Mouse (Mus musculus) adrenal gland, adult (tissue): ENCODE measurements at regions not wholly inside any gene's neighbourhood (a gene's known extent, or its start where the extent isn't known, plus 50 kb on each side); places are given as distances from the start of the nearest gene placed in this dataset.
"Not testable (repeated sequence)": the region's sequence is repeated elsewhere in the genome, so short reads cannot be mapped to it uniquely, and the experiment has no call there.

Experiments
- DNase-seq, 2 experiments: peaks; one replicate each; pipeline ENCODE4 v3.0.0; 2022 to 2023; ENCODE audit warnings: low spot score in 1 of 2; ENCODE audit not compliant: inconsistent age in 2 of 2

DNA sequence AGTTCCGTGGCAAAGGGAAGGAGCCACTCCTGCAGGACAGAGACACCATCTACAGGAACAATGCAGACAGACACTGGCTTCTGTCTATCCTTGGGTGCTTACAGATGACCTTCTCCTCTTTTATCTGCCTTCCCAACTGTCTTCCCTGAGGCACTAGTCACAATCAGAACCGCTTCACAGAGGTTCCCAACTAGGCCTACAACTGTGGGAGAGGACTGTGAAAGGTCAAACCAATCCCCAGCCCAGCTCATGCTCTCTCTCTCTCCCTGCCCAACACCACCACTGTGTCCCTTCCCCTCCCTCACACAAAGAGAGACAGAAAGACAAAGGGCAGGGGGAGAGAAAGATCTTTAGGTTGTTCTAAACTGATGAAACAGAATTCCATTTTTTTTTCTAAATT lies 61.3 kb downstream of the Tmem17 start:
- DNase-seq, result no peak

DNA sequence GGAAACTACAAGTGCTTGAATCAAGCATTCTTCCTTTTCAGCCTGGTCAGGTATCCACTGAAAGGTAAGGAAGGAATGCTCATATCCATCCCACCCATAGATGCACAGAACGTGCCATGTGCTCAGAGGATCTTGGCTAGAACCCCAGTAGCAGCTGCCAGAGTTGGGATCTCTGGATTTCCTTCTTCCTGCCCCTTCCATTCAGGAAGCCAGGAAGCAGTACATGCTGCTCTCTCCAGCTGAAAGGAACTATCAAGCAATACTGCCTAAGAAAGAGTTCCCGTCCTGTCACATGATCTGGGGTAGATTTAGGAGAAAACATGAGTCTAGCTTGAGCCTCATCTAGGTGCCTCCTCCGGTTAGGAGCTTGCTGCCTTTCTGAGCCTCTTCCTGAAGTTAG lies 61.9 kb downstream of the Tmem17 start:
- DNase-seq, result peak in 1 of 2 experiments; percentile 32

DNA sequence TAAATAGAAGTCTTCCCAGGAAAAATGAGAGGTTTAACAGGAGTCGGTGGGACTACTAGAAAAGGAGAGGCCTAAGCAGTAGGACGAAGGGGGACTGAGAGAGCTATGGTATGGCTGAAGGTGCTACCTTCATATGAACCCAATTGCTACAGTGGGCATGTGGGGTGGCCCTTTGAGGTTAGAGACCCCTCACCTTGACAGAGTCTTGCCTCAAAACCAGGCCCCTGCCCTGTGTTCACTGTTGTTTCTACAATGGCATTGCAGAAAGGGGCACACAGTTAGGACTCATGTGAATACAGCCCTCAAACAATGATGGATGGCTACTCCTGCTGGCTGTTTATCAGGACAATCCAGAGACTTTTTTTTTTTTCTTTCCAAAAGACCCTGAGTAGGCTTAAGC lies 62.6 kb downstream of the Tmem17 start:
- no peak for DNase-seq

DNA sequence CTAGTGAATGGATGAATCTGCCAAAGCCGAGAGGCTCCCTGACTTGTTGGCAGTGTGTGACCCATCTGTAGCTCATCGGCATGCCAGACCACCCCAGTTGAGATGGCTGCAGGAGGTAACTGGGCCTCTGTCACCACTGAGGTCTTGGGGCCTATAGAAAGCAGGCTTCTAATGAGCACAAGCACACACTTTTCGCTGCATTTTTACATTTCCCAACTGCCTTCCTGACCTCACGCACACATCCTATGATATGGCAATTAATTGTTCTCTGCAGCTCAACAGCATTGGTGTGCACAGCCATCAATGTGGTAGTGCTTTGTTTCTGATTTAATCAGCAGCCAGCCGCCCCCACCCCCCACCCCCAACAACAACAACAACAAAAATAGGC lies 72.2 kb downstream of the Tmem17 start:
- no peak for DNase-seq

DNA sequence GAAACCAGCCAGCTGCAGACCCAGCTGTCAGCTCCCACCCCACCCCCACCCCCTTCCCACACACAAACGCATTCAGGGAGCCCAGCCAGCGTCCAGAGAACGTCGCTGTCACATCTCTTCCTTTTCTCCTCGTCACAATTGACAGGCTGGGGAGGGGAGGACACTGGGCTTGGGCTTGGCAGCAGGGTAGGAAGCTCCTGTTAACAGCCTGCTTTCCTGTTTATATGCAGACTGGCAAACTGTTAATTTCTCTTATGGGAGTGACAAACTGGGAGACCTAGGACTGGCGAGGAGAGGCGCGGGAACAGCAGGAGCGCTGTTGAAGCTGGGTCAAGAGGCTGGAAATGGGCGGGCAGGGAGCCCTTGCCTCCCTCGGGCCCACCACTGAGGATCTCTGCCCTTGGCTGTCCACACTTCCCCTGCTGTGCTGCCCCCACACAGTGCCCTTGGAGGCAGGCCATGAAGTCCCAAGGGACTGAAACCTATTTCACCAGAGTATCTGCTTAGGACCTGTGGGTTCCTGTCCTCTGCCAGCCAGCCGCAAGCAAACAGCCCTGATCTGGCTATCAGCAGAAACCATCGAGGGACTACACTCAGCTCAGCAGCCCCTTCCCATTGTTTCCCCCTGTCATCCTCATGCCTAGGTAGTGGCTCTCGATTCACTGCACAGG lies 72.7 kb downstream of the Tmem17 start:
- peak; percentile 57 to 75 for DNase-seq

DNA sequence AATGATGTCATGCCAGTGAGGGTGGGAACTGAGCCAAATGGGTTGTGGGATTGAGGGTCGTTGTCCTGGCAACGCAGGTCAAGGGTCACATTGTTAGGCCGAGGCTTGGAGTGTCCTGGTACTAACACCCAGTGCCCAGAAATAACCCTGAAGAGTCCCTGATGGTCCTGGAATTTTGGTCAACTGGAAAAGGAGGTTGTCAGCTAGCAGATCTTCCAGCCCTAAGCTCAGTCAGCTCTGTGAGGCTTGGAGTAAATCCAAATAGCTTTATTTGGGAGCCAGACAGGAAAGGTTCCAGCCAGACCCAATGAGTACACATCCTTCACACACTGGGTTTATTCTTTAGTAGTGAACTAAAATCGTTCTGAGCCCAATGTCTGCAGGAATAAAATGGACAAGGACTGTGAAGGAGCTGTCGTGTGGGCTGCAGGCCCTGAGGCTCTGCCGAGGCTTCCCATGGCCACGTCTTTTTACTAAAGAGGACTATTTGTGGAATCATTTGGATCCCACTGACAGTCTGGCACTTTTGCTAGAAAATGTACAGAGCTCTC lies 75.9 kb downstream of the Tmem17 start:
- DNase-seq, result peak; percentile 15 to 62

DNA sequence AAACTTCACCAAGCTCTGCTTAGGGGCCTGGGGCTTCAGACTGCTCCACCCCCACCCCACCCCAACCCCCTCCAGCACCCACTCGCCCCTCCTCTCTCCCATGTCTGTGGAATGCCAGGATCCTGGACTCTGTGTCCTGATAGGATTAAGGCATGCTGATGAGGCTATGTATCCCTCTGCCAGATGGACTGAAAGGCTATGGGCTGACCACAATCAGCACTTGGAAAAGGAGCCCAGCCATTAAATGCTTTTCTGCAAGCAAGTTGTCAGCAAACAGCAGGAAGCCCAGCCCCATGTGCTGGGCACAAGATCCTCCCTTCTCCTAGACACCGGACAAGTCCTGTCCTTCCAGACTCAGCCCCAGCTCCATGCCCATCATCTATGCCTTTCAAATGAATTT lies 76.7 kb downstream of the Tmem17 start:
- no peak for DNase-seq

DNA sequence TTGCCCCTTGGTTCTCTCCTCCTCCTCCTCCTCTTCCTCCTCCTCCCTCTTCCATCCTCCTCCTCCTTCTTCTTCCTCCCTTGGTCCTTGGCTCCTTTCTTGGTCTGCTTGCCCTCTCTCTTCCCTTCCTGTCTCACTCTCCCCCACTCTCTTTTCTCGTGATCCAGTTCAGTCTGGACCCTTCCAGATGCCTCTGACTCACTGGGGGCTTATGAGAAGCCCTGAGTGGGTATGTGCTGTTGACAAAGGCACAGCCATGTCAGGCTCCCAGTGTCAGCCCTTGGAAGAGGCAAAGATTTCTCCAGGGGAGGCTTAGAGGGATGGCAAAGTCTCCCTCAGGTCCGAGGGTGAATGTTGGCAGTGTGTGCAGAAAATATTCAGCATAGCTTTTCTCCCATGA lies 78.0 kb downstream of the Tmem17 start:
- DNase-seq, result no peak

DNA sequence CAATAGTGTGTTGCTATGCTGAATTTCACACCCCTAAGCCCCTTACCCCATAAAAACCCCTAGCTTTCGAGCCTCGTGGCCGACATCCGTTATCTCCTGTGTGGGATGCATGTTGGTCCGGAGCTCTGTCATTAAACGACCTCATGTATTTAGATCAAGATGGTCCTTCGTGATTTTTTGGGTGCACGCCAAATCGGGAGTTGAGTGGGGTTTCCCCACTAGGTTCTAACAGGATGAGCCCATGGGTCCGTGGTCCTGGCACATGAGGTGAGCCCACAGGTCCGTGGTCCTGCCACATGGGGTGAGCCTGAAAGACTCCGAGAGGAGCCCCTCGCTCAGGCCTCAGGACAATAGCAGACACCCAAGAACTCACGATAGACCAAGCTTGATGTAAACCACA lies 79.2 kb downstream of the Tmem17 start:
- DNase-seq, result not testable (repeated sequence)

DNA sequence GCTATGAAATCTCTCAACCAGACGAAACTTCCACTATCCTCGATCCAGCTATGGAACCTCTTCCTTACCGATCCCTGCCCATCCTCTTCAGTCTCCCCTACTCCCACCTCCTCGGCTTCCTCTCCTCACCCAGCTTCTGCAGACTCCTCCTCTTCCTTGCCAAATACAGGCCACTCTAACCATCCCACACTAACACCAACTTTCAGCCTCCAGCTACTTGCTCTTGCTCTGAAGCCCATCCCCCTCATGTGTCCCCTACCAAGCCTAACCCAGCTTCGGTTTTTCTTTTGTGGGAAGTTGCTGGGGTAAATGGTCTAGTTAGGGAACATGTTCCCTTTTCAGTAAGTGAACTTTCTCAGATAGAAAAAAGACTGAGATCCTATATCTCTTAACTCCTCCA lies 80.8 kb downstream of the Tmem17 start:
- no peak for DNase-seq

DNA sequence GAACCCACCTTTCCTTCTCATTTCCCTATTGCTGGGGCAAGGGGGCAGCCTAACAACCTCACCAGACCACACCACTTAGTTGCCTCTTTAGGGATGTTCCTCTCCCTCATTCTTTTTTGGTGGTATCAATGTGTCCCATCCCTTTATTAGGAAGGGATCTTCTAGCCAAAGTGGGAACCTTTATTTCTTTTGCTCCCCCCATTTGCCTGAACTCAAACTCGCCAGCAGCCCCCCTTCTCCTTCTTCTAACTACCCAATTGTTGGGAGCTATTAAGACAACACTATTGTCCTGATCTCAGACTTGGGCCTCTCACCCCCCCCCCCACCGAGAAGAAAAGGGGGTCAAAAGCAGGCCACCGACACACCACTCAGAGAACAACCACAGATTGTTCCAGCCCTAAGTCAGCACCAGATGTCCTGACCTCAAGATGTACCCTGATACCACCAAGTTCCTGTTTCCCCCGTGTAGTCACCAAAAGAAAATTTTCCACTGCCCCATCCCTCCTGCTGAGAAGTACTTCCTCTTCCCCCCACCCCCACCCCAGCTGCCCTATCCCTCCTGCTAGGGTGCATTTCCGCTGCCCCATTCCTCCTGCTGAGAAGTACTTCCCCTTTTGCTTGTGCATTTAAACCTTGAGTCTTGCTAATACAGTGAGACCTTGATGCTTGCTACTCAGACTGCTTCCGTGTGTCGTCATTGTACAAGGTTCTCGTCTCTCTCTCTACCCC lies 84.4 kb downstream of the Tmem17 start:
- DNase-seq, result no peak

DNA sequence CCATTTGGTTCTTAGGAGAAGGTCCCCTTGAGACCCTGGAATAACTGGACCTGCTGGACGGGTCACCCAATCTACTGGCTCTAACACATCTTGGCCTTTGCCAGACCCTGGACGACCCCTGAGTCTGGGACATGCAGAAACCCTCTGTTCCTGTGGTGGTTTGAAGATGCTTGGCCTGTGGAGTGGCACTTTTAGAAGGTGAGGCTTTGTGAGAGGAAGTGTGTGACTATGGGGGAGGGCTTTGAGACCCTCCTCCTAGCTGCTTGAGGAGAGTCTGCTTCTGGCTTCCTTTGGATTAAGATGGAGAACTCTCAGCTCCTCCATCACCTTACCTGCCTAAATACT lies 84.9 kb downstream of the Tmem17 start:
- no peak for DNase-seq

DNA sequence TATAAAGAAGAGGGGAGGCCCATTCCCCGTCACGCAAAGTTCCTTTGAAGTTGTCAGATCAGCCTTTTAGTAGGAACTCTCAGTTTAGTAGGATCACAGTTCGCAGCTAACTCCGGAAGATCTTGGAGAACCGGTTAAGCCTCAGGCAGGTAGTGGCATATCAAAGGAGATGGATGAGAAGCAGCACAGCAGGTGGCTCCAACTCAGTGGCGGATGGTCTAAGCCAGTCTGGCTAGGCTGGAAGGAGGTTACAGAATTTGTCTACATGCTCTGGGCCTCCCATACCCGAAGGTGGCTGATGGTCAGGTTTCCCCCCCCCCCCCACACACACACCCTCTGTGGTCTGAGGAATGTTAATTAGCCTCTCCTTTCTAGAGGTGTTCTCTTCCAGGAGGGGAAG lies 88.5 kb downstream of the Tmem17 start:
- no peak for DNase-seq

DNA sequence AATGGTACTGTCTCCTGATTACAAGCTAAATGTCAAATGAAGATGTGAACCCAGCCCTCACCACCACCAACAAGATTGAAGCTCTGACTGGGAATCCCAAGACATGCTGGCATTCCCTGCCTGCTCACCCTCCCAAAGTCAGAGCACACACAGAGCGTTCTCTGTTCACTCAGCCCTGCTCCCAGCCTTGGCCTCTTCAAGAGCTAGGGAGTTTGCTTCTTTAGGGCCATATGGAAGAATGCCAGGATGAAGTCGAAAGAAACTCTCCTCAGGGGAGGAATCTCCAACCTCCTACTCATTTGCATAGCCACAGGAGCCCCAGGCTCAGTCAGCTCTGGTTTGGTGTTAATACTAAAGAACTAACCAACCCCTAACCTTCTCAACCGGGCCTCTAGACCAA lies 90.1 kb downstream of the Tmem17 start:
- no peak for DNase-seq

DNA sequence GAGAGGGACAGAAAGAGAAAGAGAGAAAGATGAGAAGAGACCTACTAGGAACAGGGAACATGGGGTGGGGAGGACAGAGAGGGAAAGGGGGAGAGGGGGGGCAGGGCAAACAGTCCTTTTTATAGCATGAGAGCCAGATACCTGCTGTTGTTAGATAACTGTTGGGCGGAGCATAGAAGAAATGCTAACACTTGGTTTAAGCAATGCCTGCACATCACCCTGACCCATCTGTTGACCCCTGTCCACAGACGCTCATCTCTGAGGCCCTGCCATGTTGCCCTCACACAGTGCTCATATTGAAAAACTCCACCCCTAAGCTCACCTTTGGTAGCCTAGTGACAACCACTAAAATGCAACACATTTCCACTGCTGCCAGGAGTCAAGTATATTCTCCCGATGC lies 90.7 kb downstream of the Tmem17 start:
- DNase-seq, result no peak

DNA sequence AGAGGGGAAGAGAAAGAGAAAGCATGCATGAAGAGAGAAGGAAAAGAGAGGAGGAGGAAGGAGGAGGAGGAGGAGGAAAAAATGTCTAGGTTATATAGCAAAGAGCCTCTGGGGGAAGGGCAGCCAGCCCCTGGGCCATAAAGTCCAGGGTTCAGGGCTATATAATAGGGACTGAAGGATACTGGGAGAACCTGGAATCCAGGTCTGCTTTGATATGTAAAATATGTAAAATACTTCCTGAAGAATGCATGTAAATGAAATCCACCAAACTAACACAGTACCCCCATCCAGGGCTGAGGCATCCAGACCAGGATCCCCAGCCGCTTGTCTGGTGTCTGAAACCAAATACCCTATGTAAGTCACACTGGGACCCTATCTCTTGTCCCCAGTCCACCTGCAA lies 91.5 kb downstream of the Tmem17 start:
- DNase-seq, result no peak

DNA sequence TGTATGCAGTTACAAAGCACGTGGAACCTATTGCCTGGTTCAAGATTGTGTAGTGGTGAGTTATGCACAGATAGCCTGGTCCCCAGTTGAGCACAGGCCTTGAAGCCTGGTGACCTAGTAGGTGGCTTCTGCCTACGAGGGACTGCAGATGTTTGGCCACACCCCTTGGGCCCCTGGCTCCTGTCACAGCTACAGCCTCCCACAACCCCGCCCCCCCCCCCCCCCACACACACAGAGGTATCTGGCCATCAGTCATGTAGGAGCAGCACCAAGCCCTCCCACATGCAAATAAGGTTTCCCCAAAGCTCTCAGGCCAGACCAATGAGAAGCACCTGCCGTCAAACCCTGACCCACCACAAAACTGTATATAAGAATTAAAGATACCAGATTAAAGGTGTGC lies 94.5 kb downstream of the Tmem17 start:
- no peak for DNase-seq

DNA sequence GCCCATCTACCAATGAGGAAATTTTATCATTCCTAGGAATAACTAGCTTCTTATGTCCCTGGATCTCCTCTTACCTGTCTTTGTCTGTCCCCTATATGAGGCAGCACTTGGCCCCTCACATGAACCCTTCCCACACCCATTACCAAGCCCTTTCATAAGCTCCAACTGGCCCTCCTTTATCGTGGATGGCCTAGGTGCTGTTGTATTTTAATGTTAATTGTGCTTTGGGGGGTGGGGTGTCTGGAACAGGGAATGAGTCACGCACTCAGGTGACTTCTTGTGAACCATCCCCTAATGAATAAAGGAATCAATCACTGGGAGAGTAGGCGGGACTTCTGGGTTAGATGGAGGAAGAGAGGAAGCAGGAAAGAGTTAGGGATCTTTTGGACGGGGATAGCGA lies 95.8 kb downstream of the Tmem17 start:
- no peak for DNase-seq

DNA sequence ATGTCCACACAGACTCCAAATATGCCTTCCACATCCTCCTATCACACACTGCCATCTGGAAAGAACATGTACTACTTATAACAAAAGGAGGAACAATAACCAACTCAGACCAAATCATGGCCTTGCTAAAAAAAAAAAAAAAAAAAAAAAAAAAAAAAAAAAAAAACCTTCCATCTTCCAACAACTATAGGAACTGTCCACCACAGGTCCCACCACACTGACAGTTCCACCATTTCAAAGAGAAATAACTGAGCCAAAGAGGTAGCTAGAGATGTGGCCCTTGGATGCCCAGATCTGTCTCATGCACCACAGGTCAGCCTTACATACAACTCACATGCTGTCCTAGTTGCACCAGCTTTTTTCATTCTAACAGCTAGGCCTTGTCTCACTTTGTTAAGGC lies 97.1 kb downstream of the Tmem17 start:
- DNase-seq, result no peak

DNA sequence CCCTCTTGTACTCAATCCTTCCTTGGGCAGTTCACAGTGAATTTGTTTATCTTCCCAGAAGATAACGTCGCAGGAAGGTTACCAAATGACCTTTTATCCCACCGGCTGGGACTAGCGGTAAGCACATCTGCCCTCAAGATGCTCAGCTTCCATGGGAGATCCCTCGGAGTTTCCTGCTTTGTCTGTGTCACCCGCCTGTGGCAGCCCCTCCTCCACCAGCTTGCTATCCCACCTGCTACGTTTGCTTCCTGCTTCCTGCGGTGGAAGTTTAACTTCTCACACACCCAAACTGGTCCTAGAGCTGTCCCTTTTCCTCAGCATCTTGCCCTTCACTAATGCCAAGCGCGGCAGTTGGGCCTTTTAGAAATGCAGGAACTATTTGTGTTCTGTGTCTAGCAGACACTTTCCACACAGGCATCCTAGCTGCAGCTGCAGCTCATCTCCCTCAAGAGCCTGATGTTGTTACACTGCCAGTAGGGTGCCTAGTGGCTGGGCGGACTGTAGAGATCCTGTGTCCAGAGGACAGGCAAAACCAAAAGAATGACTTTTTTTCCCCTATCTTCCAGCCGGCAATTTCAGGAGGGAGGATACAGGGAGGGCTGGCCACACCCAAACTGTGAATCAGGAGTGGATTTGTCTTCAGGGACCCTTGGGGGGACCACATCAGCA lies 98.7 kb downstream of the Tmem17 start:
- DNase-seq, result peak in 1 of 2 experiments; percentile 38

DNA sequence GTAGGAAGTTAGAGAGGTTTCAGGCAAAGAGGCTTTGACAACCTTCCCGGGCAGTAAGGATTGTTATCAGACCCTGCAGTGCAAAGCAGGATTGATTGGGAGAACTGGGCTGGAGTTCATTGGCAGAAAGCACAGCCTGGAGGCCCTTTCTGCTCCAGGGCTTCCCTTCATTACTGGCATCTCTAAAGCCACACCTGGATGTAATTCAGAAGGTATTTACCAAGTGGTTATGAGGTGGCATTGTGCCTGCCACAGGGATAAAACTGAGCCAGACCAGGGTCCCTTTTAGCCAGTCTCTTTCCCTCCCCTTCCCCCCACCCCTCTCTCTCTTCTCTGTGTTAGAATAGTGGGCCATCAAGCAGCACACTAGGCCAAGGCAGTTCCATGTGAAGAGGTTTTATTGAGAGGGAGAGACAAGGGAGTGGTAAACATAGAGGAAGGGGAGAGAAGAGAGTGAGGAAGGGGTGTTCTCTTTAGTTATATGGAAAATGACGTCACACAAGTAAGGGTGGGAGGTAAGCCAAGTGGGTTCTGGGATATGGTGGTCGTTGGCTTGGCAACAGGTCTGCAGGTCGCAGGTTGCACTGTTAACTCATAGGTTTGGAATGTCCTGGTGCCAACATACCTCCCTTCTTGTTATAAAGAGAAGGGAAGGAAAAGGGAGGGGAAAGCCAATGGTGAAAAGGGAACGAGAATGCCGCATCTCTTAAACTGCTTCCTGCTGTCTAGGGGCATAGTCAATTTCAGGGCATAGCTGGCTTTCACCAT lies 99.4 kb downstream of the Tmem17 start:
- no peak for DNase-seq

DNA sequence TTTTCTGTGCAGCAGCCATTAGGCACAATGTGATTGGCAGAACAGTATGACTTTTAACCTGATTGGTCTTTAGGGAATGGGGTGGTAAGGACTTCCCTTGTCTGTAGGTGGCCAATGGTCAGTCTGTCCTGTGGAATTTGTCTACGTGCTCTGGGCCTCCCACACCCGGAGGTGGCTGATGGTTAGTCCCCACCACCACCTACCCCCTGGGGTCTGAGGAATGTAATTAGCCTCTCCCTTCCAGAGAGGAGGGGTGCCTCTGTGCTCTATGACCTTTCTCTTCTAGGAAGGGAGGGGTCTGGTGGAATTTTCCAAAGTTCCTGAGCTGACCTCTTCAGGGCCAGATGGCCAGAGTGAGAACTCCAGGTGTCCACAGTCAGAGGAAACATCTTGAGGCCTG lies 101.6 kb downstream of the Tmem17 start:
- no peak for DNase-seq
